Mouse (Mus musculus) neural tube, embryonic 13.5 days (tissue): ENCODE measurements around the gene Tmem201. TPM values are rescaled to one million over a fixed set of nuclear protein-coding genes. Genes with fewer than 3 reads are reported as not detected.

Experiments
- ATAC-seq: fragments of 200-750 bp; cut with Nextera tagmentation; 2 replicates; pipeline ENCODE4 v1.8.0; 2017; ENCODE audit warnings: low read depth, mild to moderate bottlenecking, moderate TSS enrichment, moderate library complexity
- H3K27ac ChIP-seq: fragments of 300-500 bp; sonication (generic); replicated peaks from 2 replicates; pipeline ENCODE4 v1.5.1; 2015; ENCODE audit warnings: moderate library complexity, mild to moderate bottlenecking, inconsistent platforms
- H3K27me3 ChIP-seq: fragments of 300-500 bp; sonication (generic); 2 replicates; pipeline ENCODE4 v1.6.1; 2015; ENCODE audit warnings: mild to moderate bottlenecking, inconsistent platforms
- H3K36me3 ChIP-seq: fragments of 300-500 bp; sonication (generic); 2 replicates; pipeline ENCODE4 v1.6.1; 2015; ENCODE audit warnings: mild to moderate bottlenecking, inconsistent platforms
- H3K4me1 ChIP-seq: fragments of 300-500 bp; sonication (generic); replicated peaks from 2 replicates; pipeline ENCODE4 v1.6.1; 2015; ENCODE audit warnings: inconsistent platforms
- H3K4me2 ChIP-seq: fragments of 300-500 bp; sonication (generic); 2 replicates; pipeline ENCODE4 v1.6.1; 2015; ENCODE audit warnings: inconsistent platforms, mild to moderate bottlenecking, moderate library complexity
- H3K4me3 ChIP-seq: fragments of 300-500 bp; sonication (generic); 2 replicates; pipeline ENCODE4 v1.5.1; 2015; ENCODE audit warnings: mild to moderate bottlenecking, inconsistent platforms
- H3K9ac ChIP-seq: fragments of 300-500 bp; sonication (generic); 2 replicates; pipeline ENCODE4 v1.6.1; 2015; ENCODE audit warnings: moderate library complexity, mild to moderate bottlenecking, inconsistent platforms
- H3K9me3 ChIP-seq: fragments of 300-500 bp; sonication (generic); 2 replicates; pipeline ENCODE4 v1.6.1; 2016; ENCODE audit warnings: inconsistent platforms
- WGBS: fragments of 180-500 bp; shearing (Covaris S2); methylation state at CpG from one replicate; pipeline ENCODE4 v1.1.7; 2015; 5-methylcytosine and 5-hydroxymethylcytosine counted together
- polyA plus RNA-seq: library from polyadenylated mRNA; unstranded; fragments of >200 nt; fragmentation: Nextera tagmentation; extraction: Ambion mirVana; gene quantifications from 2 replicates; pipeline ENCODE4 v1.2.1, GENCODE M21; 2015

Gene Tmem201
- polyA plus RNA-seq, 1 experiment from 2014 or later: 41.4 TPM

- Histone ChIP-seq H3K4me1 (peaks cover 9% of the 10 kb centered on the region), H3K27me3 (no peaks in the 10 kb centered on the region), H3K9me3 (no peaks in the 10 kb centered on the region), H3K9ac (no peak overlapping the region), H3K27ac (no peak overlapping the region), H3K36me3 (peaks cover 44% of the 10 kb centered on the region), H3K4me2 (no peak overlapping the region), H3K4me3 (no peak overlapping the region)
- ATAC-seq: no peak
- WGBS: 97% methylated on average over 14 of the region's 14 CpGs
Observed at GRCm38 (mm10) chr4:149742011-149742530, 4.2 kb upstream of the Tmem201 start.

- Histone ChIP-seq H3K4me3 (no peak overlapping the region), H3K9ac (no peak overlapping the region), H3K36me3 (peaks cover 37% of the 10 kb centered on the region), H3K27ac (no peak overlapping the region), H3K4me1 (peaks cover 27% of the 10 kb centered on the region), H3K27me3 (no peaks in the 10 kb centered on the region), H3K4me2 (no peak overlapping the region), H3K9me3 (no peaks in the 10 kb centered on the region)
- ATAC-seq: no peak
- 89% methylated on average over 7 of the region's 7 CpGs for WGBS
Observed at GRCm38 (mm10) chr4:149740301-149740700, 2.5 kb upstream of the Tmem201 start.

- no peak overlapping the region for H3K27ac ChIP-seq
- H3K4me3 ChIP-seq: no peak overlapping the region
- no peak overlapping the region for H3K4me2 ChIP-seq
- no peaks in the 10 kb centered on the region for H3K27me3 ChIP-seq
- ATAC-seq: no peak
- 73% methylated on average over 5 of the region's 5 CpGs for WGBS
- no peaks in the 10 kb centered on the region for H3K9me3 ChIP-seq
- H3K4me1 ChIP-seq: peaks cover 35% of the 10 kb centered on the region
- no peak overlapping the region for H3K9ac ChIP-seq
- peaks cover 29% of the 10 kb centered on the region for H3K36me3 ChIP-seq
Observed at GRCm38 (mm10) chr4:149739478-149739877, 1.6 kb upstream of the Tmem201 start.

GRCm38 (mm10) chr4:149736581-149736980 is 1.3 kb downstream of the Tmem201 start:
- WGBS: 53% methylated on average over 4 of the region's 4 CpGs
- H3K27me3 ChIP-seq: no peaks in the 10 kb centered on the region
- H3K27ac ChIP-seq: 0 out of 2 replicates have a peak overlapping the region, but pooled peaks have one; percentile 84
- H3K4me2 ChIP-seq: peak overlapping the region; percentile 93
- peaks cover 63% of the 10 kb centered on the region for H3K4me1 ChIP-seq
- peak overlapping the region; percentile 95 for H3K9ac ChIP-seq
- H3K36me3 ChIP-seq: peaks cover 9% of the 10 kb centered on the region
- H3K4me3 ChIP-seq: peak overlapping the region; percentile 90
- H3K9me3 ChIP-seq: no peaks in the 10 kb centered on the region
- ATAC-seq: no peak

DNA sequence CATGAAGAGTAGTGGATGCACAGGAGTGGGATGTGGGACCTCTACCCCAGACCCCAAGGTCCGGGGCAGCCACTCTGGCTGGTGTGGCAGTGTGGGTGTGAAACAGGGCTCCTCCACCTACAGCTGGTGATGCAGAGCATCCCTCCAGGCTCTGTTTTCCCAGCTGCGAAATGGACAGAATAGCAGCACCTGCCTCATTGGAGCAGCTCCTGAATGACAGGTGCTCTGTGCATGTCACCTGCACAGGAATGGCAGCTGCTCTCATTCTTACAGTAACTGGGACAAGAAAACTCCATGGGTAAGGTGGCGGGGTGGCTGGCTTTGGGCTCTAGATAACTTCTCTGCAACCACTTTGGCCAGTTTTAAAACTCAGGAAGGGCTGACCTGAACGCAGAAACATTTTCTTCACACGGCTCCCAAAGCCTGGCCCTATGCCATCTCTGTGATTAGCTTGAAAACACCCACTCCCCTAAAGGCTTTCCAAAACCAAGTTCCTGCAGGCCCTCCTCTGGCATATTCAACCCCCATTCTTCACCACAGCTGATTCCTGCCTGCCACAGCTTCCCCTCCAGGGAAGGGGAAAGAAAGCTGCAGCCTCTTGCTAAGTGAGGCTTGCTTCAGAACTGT is 2.1 kb downstream of the Tmem201 start:
- Histone ChIP-seq H3K9ac (peak overlapping the region; percentile 95), H3K4me2 (peak overlapping the region; percentile 93), H3K36me3 (peaks cover 11% of the 10 kb centered on the region), H3K27ac (no peak overlapping the region), H3K27me3 (no peaks in the 10 kb centered on the region), H3K4me3 (0 out of 2 replicates have a peak overlapping the region, but pooled peaks have one; percentile 90), H3K9me3 (no peaks in the 10 kb centered on the region), H3K4me1 (peaks cover 71% of the 10 kb centered on the region)
- WGBS: 78% methylated on average over 5 of the region's 5 CpGs
- no peak for ATAC-seq

GRCm38 (mm10) chr4:149734730-149735475 is 2.9 kb downstream of the Tmem201 start:
- peak overlapping the region; percentile 42 for H3K4me2 ChIP-seq
- H3K36me3 ChIP-seq: peaks cover 19% of the 10 kb centered on the region
- ATAC-seq: no peak
- peak overlapping the region; percentile 83 for H3K27ac ChIP-seq
- 79% methylated on average over 10 of the region's 10 CpGs for WGBS
- peaks cover 74% of the 10 kb centered on the region for H3K4me1 ChIP-seq
- no peaks in the 10 kb centered on the region for H3K27me3 ChIP-seq
- H3K9ac ChIP-seq: peak overlapping the region; percentile 35
- no peak overlapping the region for H3K4me3 ChIP-seq
- H3K9me3 ChIP-seq: no peaks in the 10 kb centered on the region

GRCm38 (mm10) chr4:149734246-149734645 is 3.6 kb downstream of the Tmem201 start:
- Histone ChIP-seq H3K36me3 (peaks cover 26% of the 10 kb centered on the region), H3K9ac (peak overlapping the region; percentile 22), H3K4me3 (no peak overlapping the region), H3K27me3 (no peaks in the 10 kb centered on the region), H3K4me1 (peaks cover 75% of the 10 kb centered on the region), H3K4me2 (peak overlapping the region; percentile 42), H3K27ac (peak overlapping the region; percentile 83), H3K9me3 (no peaks in the 10 kb centered on the region)
- ATAC-seq: no peak
- WGBS: 80% methylated on average over 6 of the region's 6 CpGs

DNA sequence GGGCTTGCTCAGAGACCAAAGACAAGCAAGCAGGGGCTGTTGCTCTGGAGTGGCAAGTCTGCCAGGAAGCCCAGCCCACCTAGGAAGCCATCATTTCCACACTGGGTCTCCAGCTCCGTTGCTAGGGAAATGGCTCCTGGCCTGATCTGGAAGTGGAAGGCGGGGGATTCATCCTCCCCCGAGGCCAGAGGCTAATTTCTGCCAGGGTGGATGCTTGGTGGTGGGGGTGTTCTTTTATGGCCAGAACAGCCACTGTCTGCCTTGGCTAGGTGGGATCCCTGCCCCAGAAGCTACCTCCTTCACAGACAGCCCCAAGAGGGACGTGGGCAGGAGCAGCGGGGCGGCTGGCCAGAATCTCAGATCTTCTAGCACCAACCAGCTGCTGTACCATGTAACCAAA is 4.1 kb downstream of the Tmem201 start:
- Histone ChIP-seq H3K36me3 (peaks cover 31% of the 10 kb centered on the region), H3K27ac (peak overlapping the region; percentile 83), H3K9me3 (no peaks in the 10 kb centered on the region), H3K4me1 (peaks cover 80% of the 10 kb centered on the region), H3K27me3 (no peaks in the 10 kb centered on the region), H3K9ac (peak overlapping the region; percentile 22), H3K4me3 (peak overlapping the region; percentile 1; the same call in 1 of the 2 replicates), H3K4me2 (peak overlapping the region; percentile 42)
- ATAC-seq: no peak
- 24% methylated on average over 6 of the region's 6 CpGs for WGBS

- 80% methylated on average over 10 of the region's 10 CpGs for WGBS
- Histone ChIP-seq H3K4me1 (peaks cover 74% of the 10 kb centered on the region), H3K27ac (peak overlapping the region; percentile 83; the same call in 1 of the 2 replicates)
Observed at GRCm38 (mm10) chr4:149732800-149733199, 5.0 kb downstream of the Tmem201 start.

DNA sequence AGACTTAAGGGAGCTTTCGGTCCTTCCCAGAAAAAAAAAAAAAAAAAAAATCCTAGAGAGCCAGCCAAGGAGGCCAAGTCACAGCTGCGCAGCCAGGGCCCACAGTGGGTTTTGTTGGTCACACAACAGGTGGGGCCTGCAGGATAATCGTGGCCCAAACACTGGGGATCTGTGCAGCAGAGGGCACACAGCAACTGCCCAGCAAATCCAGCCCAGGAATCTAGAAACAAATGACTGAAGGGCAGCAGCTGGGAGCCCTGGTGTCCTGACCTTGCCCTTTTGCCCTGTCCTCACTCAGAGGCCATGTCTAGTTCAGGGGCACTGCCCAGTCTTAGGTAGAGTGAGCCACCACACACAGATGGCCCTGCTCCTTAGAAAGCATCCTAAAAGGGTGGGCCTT is 5.5 kb downstream of the Tmem201 start:
- no peaks in the 10 kb centered on the region for H3K27me3 ChIP-seq
- H3K9me3 ChIP-seq: no peaks in the 10 kb centered on the region
- peaks cover 73% of the 10 kb centered on the region for H3K4me1 ChIP-seq
- peak overlapping the region; percentile 83; the same call in 1 of the 2 replicates for H3K27ac ChIP-seq
- no peak for ATAC-seq
- H3K4me3 ChIP-seq: no peak overlapping the region
- WGBS: 81% methylated on average over 3 of the region's 3 CpGs
- peaks cover 43% of the 10 kb centered on the region for H3K36me3 ChIP-seq
- no peak overlapping the region for H3K9ac ChIP-seq
- H3K4me2 ChIP-seq: no peak overlapping the region

More at GRCm38 (mm10) chr4:149732800-149733199, 5.0 kb downstream of the Tmem201 start:
- Histone ChIP-seq H3K36me3 (peaks cover 38% of the 10 kb centered on the region), H3K9ac (no peak overlapping the region), H3K27me3 (no peaks in the 10 kb centered on the region), H3K4me3 (no peak overlapping the region), H3K4me2 (peak overlapping the region; percentile 42), H3K9me3 (no peaks in the 10 kb centered on the region)
- no peak for ATAC-seq

DNA sequence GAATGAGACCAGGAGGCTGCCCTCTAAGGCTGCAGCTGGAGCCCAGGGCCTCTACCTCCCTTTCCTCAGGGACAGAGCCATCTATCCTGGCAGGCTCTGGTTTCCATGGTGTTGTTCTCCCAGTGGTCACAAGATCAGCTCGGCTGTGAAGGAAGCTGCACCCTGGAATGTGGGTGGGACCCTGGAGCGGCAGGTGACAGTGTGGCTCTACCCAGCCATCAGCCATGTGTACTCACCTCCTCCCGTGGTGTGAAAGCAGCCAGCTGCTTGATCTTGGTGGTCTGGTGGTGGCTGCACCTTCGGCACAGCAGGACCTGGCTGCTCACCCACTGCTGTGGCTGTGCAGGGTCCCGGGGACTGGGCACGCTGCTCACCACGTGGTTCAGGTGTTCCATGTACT is 7.0 kb downstream of the Tmem201 start:
- H3K9ac ChIP-seq: no peak overlapping the region
- no peak for ATAC-seq

DNA sequence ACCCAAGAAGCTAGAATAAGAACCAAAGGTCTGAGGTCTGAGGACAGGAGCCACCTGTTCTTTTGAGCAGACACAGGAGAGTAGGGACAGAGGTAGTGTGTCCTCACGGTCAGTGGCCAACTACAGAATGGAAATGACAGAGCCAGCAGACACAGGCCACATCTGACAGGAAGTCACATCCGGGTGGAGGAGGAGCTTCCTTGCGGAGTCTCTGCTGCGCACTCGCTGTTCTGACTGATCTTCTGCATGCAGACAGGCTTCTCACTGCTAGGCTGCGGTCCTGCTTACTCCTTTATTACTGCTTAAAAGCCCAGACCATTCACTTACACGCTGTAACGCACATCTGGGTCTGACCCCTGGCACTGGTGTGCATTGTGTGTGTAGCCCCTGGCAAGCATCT is 9.0 kb downstream of the Tmem201 start:
- Histone ChIP-seq H3K36me3 (peaks cover 76% of the 10 kb centered on the region), H3K27me3 (no peaks in the 10 kb centered on the region), H3K4me1 (peaks cover 48% of the 10 kb centered on the region), H3K27ac (no peak overlapping the region), H3K9ac (no peak overlapping the region), H3K4me2 (no peak overlapping the region), H3K4me3 (no peak overlapping the region), H3K9me3 (no peaks in the 10 kb centered on the region)
- WGBS: 76% methylated on average over 8 of the region's 8 CpGs
- ATAC-seq: no peak

More for the DNA sequence above, 7.0 kb downstream of the Tmem201 start:
- no peaks in the 10 kb centered on the region for H3K27me3 ChIP-seq
- peaks cover 58% of the 10 kb centered on the region for H3K36me3 ChIP-seq
- H3K9me3 ChIP-seq: no peaks in the 10 kb centered on the region
- H3K27ac ChIP-seq: 0 out of 2 replicates have a peak overlapping the region, but pooled peaks have one; percentile 5
- H3K4me2 ChIP-seq: no peak overlapping the region
- H3K4me1 ChIP-seq: peaks cover 59% of the 10 kb centered on the region
- H3K4me3 ChIP-seq: no peak overlapping the region
- WGBS: 78% methylated on average over 7 of the region's 7 CpGs
